ENCODE assay signal across 18 mouse cellular contexts in the genomic region with DNA sequence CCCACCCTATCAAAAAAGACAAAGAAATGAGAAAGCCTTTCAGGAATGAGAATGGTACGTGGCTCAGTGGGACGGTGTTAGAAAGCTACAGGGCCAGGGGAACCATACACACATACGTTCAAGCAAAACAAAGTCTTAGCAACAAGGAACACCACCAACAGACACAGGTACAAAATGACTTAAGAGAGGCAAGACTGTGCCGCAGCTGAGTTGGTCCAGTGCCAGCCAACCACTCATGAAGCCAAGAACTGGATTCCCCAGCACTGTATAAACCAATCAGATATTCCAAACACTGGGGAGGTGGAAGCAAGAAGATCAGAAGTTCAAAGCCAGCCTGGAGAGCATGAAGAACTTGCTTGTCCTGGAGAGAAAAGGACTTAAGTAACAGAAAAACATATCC. TPM values are rescaled to one million over a fixed set of nuclear protein-coding genes. Genes with fewer than 3 reads are reported as not detected.
A peak's percentile ranks its signal among the peaks of the same experiment; 100 is the strongest.
DNase-seq lines count a peak whose midpoint lies in the region; ATAC-seq lines count a peak whose summit lies in the region.
"Had no signal": no experiment of that assay in that cellular context is flagged by ENCODE, and none has a peak within 500 bp of the region (broad histone marks: within the 10 kb centered on the region; RNA-seq: fewer than 3 reads in every experiment).

No protein-coding gene starts in this region.

- ATAC-seq in CD4-positive, CD25-positive, alpha-beta regulatory T cell, adult 4 months, result no peak
- ATAC-seq in cerebellum, adult (ENCODE audit: insufficient number of reproducible peaks, low FRiP score, low TSS enrichment), result no peak
- ATAC-seq: forebrain, embryonic 15.5 days; hindbrain, postnatal 0 days; intestine, postnatal 0 days; midbrain, embryonic 16.5 days had no signal

- peak; percentile 49 for DNase-seq in CD4-positive, CD25-positive, alpha-beta regulatory T cell, adult 2 months (ENCODE audit: low read depth, low spot score)
- DNase-seq in cerebellum, postnatal 25 days, result peak; percentile 30 to 58
- DNase-seq in lung, postnatal 14 days, result peak; percentile 44
- no peak for DNase-seq in lung, postnatal 10 days
- DNase-seq in layer of hippocampus, adult 9-10 months (ENCODE audit: low spot score), result no peak
- DNase-seq: adrenal gland, adult 8-10 months; gastrocnemius, postnatal 10 days; heart, postnatal 14 days; layer of hippocampus, adult 9-11 months; lung, adult 2 months; thymus, adult 18-20 months; thymus, postnatal 36 days had no signal

RNA-seq across cellular contexts. Expression of a gene that starts 5.9 kb away (rescaled TPM):
- polyA plus RNA-seq in CD4-positive, CD25-positive, alpha-beta regulatory T cell, adult 4 months (2017; shearing (Covaris generic)), result 10 to 100 TPM; 63.3 to 68.7 TPM

Comparison
In these comparisons a context has a peak if more than half of its experiments do, and no peak if none do; other contexts are left out.
1. DNase-seq: peak in CD4-positive, CD25-positive, alpha-beta regulatory T cell, adult 2 months (single experiment), cerebellum, postnatal 25 days (2 of 2) and lung, postnatal 14 days (single experiment); none in lung, postnatal 10 days (single experiment) and layer of hippocampus, adult 9-10 months (single experiment).